Mouse (Mus musculus) thymus, adult 2 months (tissue): ENCODE measurements around the gene Orm2. TPM values are rescaled to one million over a fixed set of nuclear protein-coding genes. Genes with fewer than 3 reads are reported as not detected.

Experiments used
- DNase-seq: peaks from one replicate; pipeline ENCODE4 v3.0.0; 2021
- H3K27ac ChIP-seq: fragments of 200-500 bp; 2 replicates; pipeline ENCODE4 v1.5.1; 2012; ENCODE audit warnings: low read length, control low read depth; ENCODE audit not compliant: control insufficient read depth, insufficient read depth
- H3K27me3 ChIP-seq: fragments of 200-500 bp; 2 replicates; pipeline ENCODE4 v1.6.1; 2012; ENCODE audit warnings: mild to moderate bottlenecking, low read length, moderate library complexity, mixed read lengths; ENCODE audit not compliant: control insufficient read depth, insufficient read depth
- H3K36me3 ChIP-seq: fragments of 200-500 bp; 2 replicates; pipeline ENCODE4 v1.6.1; 2012; ENCODE audit warnings: mild to moderate bottlenecking, low read length, moderate library complexity; ENCODE audit not compliant: control insufficient read depth, insufficient read depth
- H3K4me1 ChIP-seq: fragments of 200-500 bp; replicated peaks from 2 replicates; pipeline ENCODE4 v1.6.1; 2012; ENCODE audit warnings: low read length; ENCODE audit not compliant: control insufficient read depth, insufficient read depth
- H3K4me3 ChIP-seq: fragments of 200-500 bp; 2 replicates; pipeline ENCODE4 v1.5.1; 2012; ENCODE audit warnings: mild to moderate bottlenecking, low read length, control low read depth, moderate library complexity; ENCODE audit not compliant: control insufficient read depth, insufficient read depth
- CTCF ChIP-seq: fragments of 200-500 bp; IDR thresholded peaks from 2 replicates; pipeline ENCODE4 v1.5.1; 2012; ENCODE audit warnings: mild to moderate bottlenecking, control low read depth, low read length, moderate library complexity, borderline replicate concordance; ENCODE audit not compliant: control insufficient read depth, poor library complexity, insufficient read depth; ENCODE audit errors: extremely low read depth
- POLR2A ChIP-seq: fragments of 200-500 bp; IDR thresholded peaks from 2 replicates; pipeline ENCODE4 v1.6.1; 2012; ENCODE audit warnings: mild to moderate bottlenecking, low read length, control low read depth, moderate library complexity; ENCODE audit not compliant: control insufficient read depth, poor library complexity, insufficient read depth; ENCODE audit errors: extremely low read depth
- WGBS: fragments of 180-500 bp; shearing (Covaris S2); methylation state at CpG from one replicate; pipeline ENCODE4 v1.1.7; 2018; 5-methylcytosine and 5-hydroxymethylcytosine counted together
- polyA plus RNA-seq: library from polyadenylated mRNA; depleted of rRNA; stranded (reverse); fragments of >200 nt; gene quantifications from 2 replicates; pipeline ENCODE4 v1.2.3, GENCODE M21; 2012

Gene Orm2
- polyA plus RNA-seq, 1 experiment, result 0.38 TPM

GRCm38 (mm10) chr4:63342491-63342890 is 19.8 kb upstream of the Orm2 start:
- WGBS, result 89% methylated on average over 4 of the region's 4 CpGs
- no peak for DNase-seq
- no peak for TF ChIP-seq CTCF
- no peak for TF ChIP-seq POLR2A
- H3K27ac ChIP-seq, result no peak overlapping the region
- H3K36me3 ChIP-seq, result no peaks in the 10 kb centered on the region
- no peaks in the 10 kb centered on the region for H3K27me3 ChIP-seq
- no peaks in the 10 kb centered on the region for H3K4me1 ChIP-seq
- H3K4me3 ChIP-seq, result no peak overlapping the region

GRCm38 (mm10) chr4:63343608-63344007 is 18.6 kb upstream of the Orm2 start:
- Histone ChIP-seq H3K36me3 (no peaks in the 10 kb centered on the region), H3K27me3 (no peaks in the 10 kb centered on the region), H3K4me3 (no peak overlapping the region), H3K4me1 (no peaks in the 10 kb centered on the region), H3K27ac (no peak overlapping the region)
- no peak for TF ChIP-seq POLR2A
- no peak for TF ChIP-seq CTCF
- 88% methylated on average over 3 of the region's 3 CpGs for WGBS
- DNase-seq, result no peak

- DNase-seq, result no peak
- H3K27me3 ChIP-seq, result no peaks in the 10 kb centered on the region
- TF ChIP-seq CTCF (no peak), POLR2A (no peak)
- no peak within 1 kb of the TSS for H3K27ac ChIP-seq
- no peak within 1 kb of the TSS for H3K4me3 ChIP-seq
- 93% methylated on average over 8 of the region's 8 CpGs for WGBS
- no peaks in the 10 kb centered on the region for H3K4me1 ChIP-seq
- no peaks in the 10 kb centered on the region for H3K36me3 ChIP-seq
These were observed 18.0 kb upstream of the Orm2 start, which contains the start of gene Orm1 for GRCm38 (mm10) chr4:63344295-63344694. TSS of gene Orm1 (plus strand) at chr4:63344560.

GRCm38 (mm10) chr4:63345261-63345660 is 17.0 kb upstream of the Orm2 start:
- no peaks in the 10 kb centered on the region for H3K4me1 ChIP-seq
- H3K4me3 ChIP-seq, result no peak overlapping the region
- TF ChIP-seq POLR2A (no peak), CTCF (no peak)
- DNase-seq, result no peak
- H3K36me3 ChIP-seq, result no peaks in the 10 kb centered on the region
- H3K27me3 ChIP-seq, result no peaks in the 10 kb centered on the region
- H3K27ac ChIP-seq, result no peak overlapping the region

GRCm38 (mm10) chr4:63346659-63347058 is 15.6 kb upstream of the Orm2 start:
- Histone ChIP-seq H3K36me3 (no peaks in the 10 kb centered on the region), H3K4me1 (no peaks in the 10 kb centered on the region), H3K27ac (no peak overlapping the region), H3K27me3 (no peaks in the 10 kb centered on the region), H3K4me3 (no peak overlapping the region)
- no peak for DNase-seq
- 92% methylated on average over 4 of the region's 4 CpGs for WGBS
- TF ChIP-seq POLR2A (no peak), CTCF (no peak)

- 90% methylated on average over 6 of the region's 6 CpGs for WGBS
- no peaks in the 10 kb centered on the region for H3K27me3 ChIP-seq
These were observed 13.7 kb upstream of the Orm2 start for GRCm38 (mm10) chr4:63348524-63348923.

More at GRCm38 (mm10) chr4:63348524-63348923, 13.7 kb upstream of the Orm2 start:
- Histone ChIP-seq H3K27ac (no peak overlapping the region), H3K4me3 (no peak overlapping the region), H3K36me3 (no peaks in the 10 kb centered on the region), H3K4me1 (no peaks in the 10 kb centered on the region)
- no peak for DNase-seq
- TF ChIP-seq CTCF (no peak), POLR2A (no peak)
